ENCODE assay signal across 8 mouse cellular contexts in genomic region chr9:34489316-34489710, GRCm38 (mm10). TPM values are rescaled to one million over a fixed set of nuclear protein-coding genes. Genes with fewer than 3 reads are reported as not detected.
DNase-seq lines count a peak whose midpoint lies in the region; ATAC-seq and TF ChIP-seq lines count a peak whose summit lies in the region.

No protein-coding gene starts in this region.

- ATAC-seq in liver, embryonic 13.5 days (ENCODE audit: low read depth): no peak

- no peaks in the 10 kb centered on the region for H3K9me3 ChIP-seq in liver, embryonic 13.5 days (replicated peaks)

- peak overlapping the region; percentile 64 for H3K4me2 ChIP-seq in liver, embryonic 13.5 days

- H3K79me2 ChIP-seq in heart, adult 2 months (replicated peaks; ENCODE audit: control insufficient read depth, insufficient read depth, low read length): no peaks in the 10 kb centered on the region

- WGBS in heart, adult 2 months: 5% methylated on average over 13 of the region's 13 CpGs
- WGBS in thymus, adult 2 months: 5% methylated on average over 13 of the region's 13 CpGs
- WGBS in liver, embryonic 13.5 days (ENCODE audit: insufficient replicate concordance): 3% methylated on average over 13 of the region's 13 CpGs

- DNase-seq in heart, adult 2 months: no peak
- DNase-seq in heart, postnatal 36 days: no peak
- DNase-seq in thymus, adult 2 months: no peak
- no peak for DNase-seq in thymus, postnatal 36 days
- DNase-seq in liver, embryonic 13.5 days: no peak
- DNase-seq in spleen, adult 12 weeks (ENCODE audit: low spot score): no peak
- DNase-seq in spleen, postnatal 10 days (ENCODE audit: low spot score in 2 of 2): no peak
- DNase-seq in cerebellum, adult 9-11 months: no peak

- no peak for TF ChIP-seq CTCF in heart, adult 2 months (IDR thresholded peaks at IDR 0.05)
- no peak for TF ChIP-seq CTCF in thymus, adult 2 months (IDR thresholded peaks at IDR 0.05; ENCODE audit: borderline replicate concordance, control insufficient read depth, extremely low read depth, insufficient read depth, low read length, poor library complexity)

- no peak for TF ChIP-seq EP300 in heart, adult 2 months (IDR thresholded peaks at IDR 0.05; ENCODE audit: insufficient read depth, low read depth, low read length)

- H3K4me3 ChIP-seq in heart, adult 2 months: peak overlapping the region; percentile 61
- 0 out of 2 replicates have a peak overlapping the region, but pooled peaks have one; percentile 7 for H3K4me3 ChIP-seq in thymus, adult 2 months (ENCODE audit: control insufficient read depth, insufficient read depth, low read length)
- peak overlapping the region; percentile 49 for H3K4me3 ChIP-seq in liver, embryonic 13.5 days (replicated peaks)

- peak overlapping the region; percentile 43; the same call in 1 of the 2 replicates for H3K9ac ChIP-seq in heart, adult 2 months (ENCODE audit: low read depth, low read length)
- no peak overlapping the region for H3K9ac ChIP-seq in liver, embryonic 13.5 days

- intact Hi-C loops in heart, adult 2 months (cut with DNase I): loop anchor here (10.0 kb wide), 1 partner anchor 435 kb away; no protein-coding TSS in a partner anchor
- intact Hi-C loops in heart, postnatal 36 days (cut with DNase I): loop anchor here (5.0 kb wide), 3 partner anchors 102 to 1227 kb away; no protein-coding TSS in a partner anchor

- no peak overlapping the region for H3K27ac ChIP-seq in heart, adult 2 months
- no peak overlapping the region for H3K27ac ChIP-seq in thymus, adult 2 months (ENCODE audit: control insufficient read depth, insufficient read depth, low read length)
- H3K27ac ChIP-seq in liver, embryonic 13.5 days: no peak overlapping the region

- peaks cover 2% of the 10 kb centered on the region for H3K4me1 ChIP-seq in heart, adult 2 months (ENCODE audit: control insufficient read depth, insufficient read depth, low read length)
- H3K4me1 ChIP-seq in thymus, adult 2 months (replicated peaks; ENCODE audit: control insufficient read depth, insufficient read depth, low read length): no peaks in the 10 kb centered on the region
- no peaks in the 10 kb centered on the region for H3K4me1 ChIP-seq in liver, embryonic 13.5 days (replicated peaks)

- no peak for TF ChIP-seq POLR2A in heart, adult 2 months (IDR thresholded peaks at IDR 0.05; ENCODE audit: insufficient read depth, low read depth, low read length)
- TF ChIP-seq POLR2A in thymus, adult 2 months (IDR thresholded peaks at IDR 0.05; ENCODE audit: control insufficient read depth, extremely low read depth, insufficient read depth, low read length, poor library complexity): no peak

- no peaks in the 10 kb centered on the region for H3K36me3 ChIP-seq in heart, adult 2 months (ENCODE audit: control insufficient read depth, insufficient read depth, low read length)
- H3K36me3 ChIP-seq in thymus, adult 2 months (ENCODE audit: control insufficient read depth, insufficient read depth, low read length): no peaks in the 10 kb centered on the region
- H3K36me3 ChIP-seq in liver, embryonic 13.5 days: no peaks in the 10 kb centered on the region

- H3K27me3 ChIP-seq in heart, adult 2 months (ENCODE audit: control insufficient read depth, insufficient read depth, low read length): peaks cover 13% of the 10 kb centered on the region
- peaks cover 3% of the 10 kb centered on the region; the same call in 1 of the 2 replicates for H3K27me3 ChIP-seq in thymus, adult 2 months (ENCODE audit: control insufficient read depth, insufficient read depth, low read length)
- peaks cover 76% of the 10 kb centered on the region for H3K27me3 ChIP-seq in liver, embryonic 13.5 days

RNA-seq across cellular contexts. Expression of gene Kirrel3, which starts 3.6 kb away (rescaled TPM):
- total RNA-seq in heart, adult 2 months (2021): under 1 TPM; 0.18 to 0.57 TPM
- 0.35 and 0.59 TPM in 2 replicates for polyA plus RNA-seq in heart, adult 2 months (2012; rRNA removed)
- under 1 TPM; 0.53 to 0.60 TPM for total RNA-seq in heart, postnatal 36 days (2021)
- 0.57 and 1.2 TPM in 2 replicates for polyA plus RNA-seq in thymus, adult 2 months (2012; rRNA removed)
- polyA plus RNA-seq in liver, embryonic 13.5 days (2015; fragmentation: Nextera tagmentation; extraction: Ambion mirVana): 0.23 and 0.24 TPM in 2 replicates

Comparison
In these comparisons a context has a peak if more than half of its experiments do, and no peak if none do; other contexts are left out.
1. H3K4me3 ChIP-seq: peak in every context shown above with its lines; median percentile 61 in heart, adult 2 months; 49 in liver, embryonic 13.5 days; 7 in thymus, adult 2 months.